Mouse (Mus musculus): ENCODE measurements at regions not wholly inside any gene's neighbourhood (a gene's known extent, or its start where the extent isn't known, plus 50 kb on each side); places are given as distances from the start of the nearest gene placed in this dataset.

- TF ChIP-seq MAFK (IDR thresholded peaks at IDR 0.05; ENCODE audit: insufficient read depth, low read depth, low read length) (no peak), CHD2 (IDR thresholded peaks at IDR 0.05; ENCODE audit: low read depth, low read length) (no peak), ZC3H11A (IDR thresholded peaks at IDR 0.05; ENCODE audit: borderline replicate concordance, low read depth, low read length) (no peak), HCFC1 (IDR thresholded peaks at IDR 0.05; ENCODE audit: borderline replicate concordance, insufficient read depth, low read length) (no peak), ZNF384 (IDR thresholded peaks at IDR 0.05; ENCODE audit: low read depth, low read length) (no peak)
Measured at GRCm38 (mm10) chr5:70501385-70501784, 341.0 kb downstream of the Gabrg1 start.
